Mouse (Mus musculus): ENCODE data around the gene Rtn4rl1. TPM values are rescaled to one million over a fixed set of nuclear protein-coding genes. Genes with fewer than 3 reads are reported as not detected.

Rtn4rl1 gene
- polyA plus RNA-seq, 1 experiment: 0.40 TPM

DNA sequence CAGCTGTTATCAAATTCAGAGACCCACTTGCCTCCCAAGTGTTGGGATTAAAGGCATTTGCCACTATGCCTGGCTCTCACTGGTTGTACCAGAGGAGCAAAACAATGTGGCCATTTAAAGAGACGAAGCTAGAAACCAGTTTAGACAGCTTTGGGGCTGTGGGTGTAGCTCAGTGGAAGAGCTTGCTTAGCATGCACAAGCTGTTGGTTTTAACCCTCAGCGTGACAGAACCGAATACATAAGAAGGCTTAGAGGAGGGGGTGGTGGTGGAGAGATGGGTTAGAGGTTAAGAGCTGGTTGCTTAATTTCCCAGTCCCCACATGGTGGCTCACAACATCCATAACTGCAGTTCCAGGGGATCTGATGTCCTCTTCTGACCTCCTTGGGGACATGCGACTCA lies 115.1 kb downstream of the Rtn4rl1 start:
- Histone ChIP-seq H3K4me3 (ENCODE audit: insufficient read depth, poor library complexity, severe bottlenecking) (no peak overlapping the region), H3K27me3 (ENCODE audit: control insufficient read depth, insufficient read depth, insufficient read length) (no peaks in the 10 kb centered on the region), H3K79me2 (ENCODE audit: control insufficient read depth, insufficient read depth) (no peaks in the 10 kb centered on the region), H3K79me3 (ENCODE audit: low read depth) (no peaks in the 10 kb centered on the region), H3K36me3 (ENCODE audit: control insufficient read depth, insufficient read depth) (peaks cover 99% of the 10 kb centered on the region), H3ac (ENCODE audit: control insufficient read depth, insufficient read length, low read depth) (no peak overlapping the region)
- TF ChIP-seq FOSL1 (IDR thresholded peaks at IDR 0.05; ENCODE audit: insufficient read depth, low read length, poor library complexity, severe bottlenecking): no peak
- no peak for TF ChIP-seq CEBPB (IDR thresholded peaks at IDR 0.05; ENCODE audit: low read depth)
- no peak for TF ChIP-seq MAX (IDR thresholded peaks at IDR 0.05)
- no peak for TF ChIP-seq CTCF (IDR thresholded peaks at IDR 0.05; ENCODE audit: control insufficient read depth, insufficient read depth, insufficient read length)
- TF ChIP-seq USF1 (IDR thresholded peaks at IDR 0.05; ENCODE audit: low read depth): no peak
- no peak for TF ChIP-seq MYOG (IDR thresholded peaks at IDR 0.05; ENCODE audit: control insufficient read depth, extremely low read depth, insufficient read length)

- Histone ChIP-seq H3K79me3 (ENCODE audit: low read depth) (no peaks in the 10 kb centered on the region), H3K36me3 (ENCODE audit: control insufficient read depth, insufficient read depth) (peaks cover 97% of the 10 kb centered on the region), H3ac (ENCODE audit: control insufficient read depth, insufficient read length, low read depth) (no peak overlapping the region), H3K4me3 (ENCODE audit: insufficient read depth, poor library complexity, severe bottlenecking) (no peak overlapping the region), H3K27me3 (ENCODE audit: control insufficient read depth, insufficient read depth, insufficient read length) (no peaks in the 10 kb centered on the region), H3K79me2 (ENCODE audit: control insufficient read depth, insufficient read depth) (no peaks in the 10 kb centered on the region)
- TF ChIP-seq MYOG (IDR thresholded peaks at IDR 0.05; ENCODE audit: control insufficient read depth, extremely low read depth, insufficient read length) (no peak), MYOD1 (IDR thresholded peaks at IDR 0.05; ENCODE audit: control insufficient read depth, insufficient read length, low read depth) (no peak), CEBPB (IDR thresholded peaks at IDR 0.05; ENCODE audit: low read depth) (no peak)
Measured at GRCm38 (mm10) chr11:75310813-75311212, 117.2 kb downstream of the Rtn4rl1 start.

DNA sequence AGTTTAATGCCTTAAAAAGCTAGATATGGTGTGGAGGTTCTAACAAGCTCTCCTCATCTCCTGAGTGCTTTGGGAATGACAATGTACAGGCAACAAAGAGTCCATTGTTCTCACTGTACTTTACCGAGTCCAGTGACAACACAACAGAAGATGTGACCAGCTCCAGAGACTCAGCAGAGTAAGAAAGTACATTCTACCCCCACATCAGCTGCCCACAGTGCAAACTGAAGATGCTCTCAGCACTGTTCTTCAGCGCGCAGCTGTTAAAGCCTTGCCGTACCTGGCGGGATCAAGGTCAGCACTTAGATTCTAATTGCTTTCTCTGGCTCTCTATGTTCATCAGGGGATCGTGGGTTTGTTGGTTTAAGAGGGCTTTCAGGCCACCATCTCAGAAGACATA lies 118.2 kb downstream of the Rtn4rl1 start:
- Histone ChIP-seq H3K27me3 (ENCODE audit: control insufficient read depth, insufficient read depth, insufficient read length) (no peaks in the 10 kb centered on the region), H3K79me2 (ENCODE audit: control insufficient read depth, insufficient read depth) (no peaks in the 10 kb centered on the region), H3K36me3 (ENCODE audit: control insufficient read depth, insufficient read depth) (peaks cover 97% of the 10 kb centered on the region), H3ac (ENCODE audit: control insufficient read depth, insufficient read length, low read depth) (no peak overlapping the region), H3K79me3 (ENCODE audit: low read depth) (no peaks in the 10 kb centered on the region), H3K4me3 (ENCODE audit: insufficient read depth, poor library complexity, severe bottlenecking) (no peak overlapping the region)
- no peak for TF ChIP-seq CEBPB (IDR thresholded peaks at IDR 0.05; ENCODE audit: low read depth)
- TF ChIP-seq FOSL1 (IDR thresholded peaks at IDR 0.05; ENCODE audit: insufficient read depth, low read length, poor library complexity, severe bottlenecking): no peak
- TF ChIP-seq MYOG (IDR thresholded peaks at IDR 0.05; ENCODE audit: control insufficient read depth, extremely low read depth, insufficient read length): no peak
- TF ChIP-seq MAX (IDR thresholded peaks at IDR 0.05): no peak
- no peak for TF ChIP-seq USF1 (IDR thresholded peaks at IDR 0.05; ENCODE audit: low read depth)
- no peak for TF ChIP-seq MYOD1 (IDR thresholded peaks at IDR 0.05; ENCODE audit: control insufficient read depth, insufficient read length, low read depth)
- no peak for TF ChIP-seq CTCF (IDR thresholded peaks at IDR 0.05; ENCODE audit: control insufficient read depth, insufficient read depth, insufficient read length)

GRCm38 (mm10) chr11:75313834-75314233 lies 120.3 kb downstream of the Rtn4rl1 start:
- Histone ChIP-seq H3ac (ENCODE audit: control insufficient read depth, insufficient read length, low read depth) (no peak overlapping the region), H3K79me2 (ENCODE audit: control insufficient read depth, insufficient read depth) (peaks cover 7% of the 10 kb centered on the region), H3K36me3 (ENCODE audit: control insufficient read depth, insufficient read depth) (peaks cover 97% of the 10 kb centered on the region), H3K4me3 (ENCODE audit: insufficient read depth, poor library complexity, severe bottlenecking) (no peak overlapping the region), H3K27me3 (ENCODE audit: control insufficient read depth, insufficient read depth, insufficient read length) (no peaks in the 10 kb centered on the region), H3K79me3 (ENCODE audit: low read depth) (no peaks in the 10 kb centered on the region)
- TF ChIP-seq CEBPB (IDR thresholded peaks at IDR 0.05; ENCODE audit: low read depth) (no peak), MYOD1 (IDR thresholded peaks at IDR 0.05; ENCODE audit: control insufficient read depth, insufficient read length, low read depth) (no peak), CTCF (IDR thresholded peaks at IDR 0.05; ENCODE audit: control insufficient read depth, insufficient read depth, insufficient read length) (no peak), USF1 (IDR thresholded peaks at IDR 0.05; ENCODE audit: low read depth) (no peak), FOSL1 (IDR thresholded peaks at IDR 0.05; ENCODE audit: insufficient read depth, low read length, poor library complexity, severe bottlenecking) (no peak), MAX (IDR thresholded peaks at IDR 0.05) (no peak), MYOG (IDR thresholded peaks at IDR 0.05; ENCODE audit: control insufficient read depth, extremely low read depth, insufficient read length) (no peak)

Small RNA genes lying within 50 kb of the gene (microRNA-seq; reads per million reads assigned to microRNA genes)
- 578 reads per million, percentile 84 among the genes with 10 or more reads in this experiment for gene Mir132 (ENCODE audit: borderline microRNAs expressed)
- gene Mir212 (ENCODE audit: borderline microRNAs expressed): 148 reads per million, percentile 76 among the genes with 10 or more reads in this experiment

Other genes with a start within 250 kb of the Rtn4rl1 start
- gene Hic1, start 24.3 kb upstream of the Rtn4rl1 start, polyA plus RNA-seq (2012; fragmentation: generic; extraction: Trizol): 0.02 TPM
- 19.3 TPM for gene Ovca2, start 14.9 kb upstream of the Rtn4rl1 start, polyA plus RNA-seq (2012; fragmentation: generic; extraction: Trizol)
- 19.6 TPM for gene Dph1, start 2.5 kb upstream of the Rtn4rl1 start, polyA plus RNA-seq (2012; fragmentation: generic; extraction: Trizol)
- gene Rpa1, start 154.5 kb downstream of the Rtn4rl1 start, polyA plus RNA-seq (2012; fragmentation: generic; extraction: Trizol): 164 TPM
- 14.7 TPM for gene Smyd4, start 154.7 kb downstream of the Rtn4rl1 start, polyA plus RNA-seq (2012; fragmentation: generic; extraction: Trizol)
- gene Serpinf1, start 228.9 kb downstream of the Rtn4rl1 start, polyA plus RNA-seq (2012; fragmentation: generic; extraction: Trizol): 1,152 TPM
- 0.07 TPM for gene Serpinf2, start 245.8 kb downstream of the Rtn4rl1 start, polyA plus RNA-seq (2012; fragmentation: generic; extraction: Trizol)

Data from C2C12 (cell line).